Mouse (Mus musculus): ENCODE measurements around the gene Arpc2.

DNA sequence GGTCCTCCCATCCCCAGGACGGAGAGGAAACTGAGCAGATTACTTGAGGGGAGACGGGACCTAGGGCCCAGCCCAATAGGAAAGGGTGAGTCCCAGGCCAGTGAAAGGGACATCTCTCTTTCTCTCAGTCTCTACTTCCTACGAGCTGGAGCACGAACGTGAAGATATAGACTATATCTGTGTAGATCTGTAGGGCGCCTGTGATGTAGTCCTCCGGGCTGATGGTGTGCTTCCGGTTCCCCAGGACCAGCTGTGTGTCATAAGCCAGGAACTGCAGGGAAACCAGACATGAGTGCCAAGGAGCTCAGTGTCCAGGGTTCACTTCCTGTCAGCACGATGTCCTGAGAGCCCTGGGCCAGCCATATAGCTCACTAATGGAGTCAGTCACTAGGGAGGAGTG, 53.4 kb downstream of the Arpc2 start:
- TF ChIP-seq CTCF (IDR thresholded peaks at IDR 0.05; ENCODE audit: control insufficient read depth, insufficient read depth, low read length): no peak
- TF ChIP-seq POLR2A (IDR thresholded peaks at IDR 0.05; ENCODE audit: borderline replicate concordance, control insufficient read depth, low read depth, low read length): no peak

Measured in bone marrow, adult 2 months (tissue).